Mouse (Mus musculus): ENCODE measurements around the gene Med12l. TPM values are rescaled to one million over a fixed set of nuclear protein-coding genes. Genes with fewer than 3 reads are reported as not detected.
A peak's percentile ranks its signal among the peaks of the same experiment; 100 is the strongest.

Gene Med12l
- total RNA-seq, 2 experiments from 2014 or later = 46.5 to 52.0 TPM

GRCm38 (mm10) chr3:59234878-59235277, 229.3 kb downstream of the Med12l start:
- no peak for DNase-seq (ENCODE audit: extremely low spot score in 1 of 2, low spot score in 2 of 2)
- intact Hi-C loops (cut with DNase I) = no loop called here
- TF ChIP-seq CTCF (IDR thresholded peaks at IDR 0.05) = no peak
- Histone ChIP-seq H3K4me3 (no peak overlapping the region), H3K27ac (no peak overlapping the region)

GRCm38 (mm10) chr3:59243384-59243783, 237.8 kb downstream of the Med12l start:
- Histone ChIP-seq H3K27ac (no peak overlapping the region), H3K4me3 (no peak overlapping the region)
- peak; percentile 75 to 82 for DNase-seq (ENCODE audit: extremely low spot score in 1 of 2, low spot score in 2 of 2)
- intact Hi-C loops (cut with DNase I) = no loop called here
- no peak for TF ChIP-seq CTCF (IDR thresholded peaks at IDR 0.05)

DNA sequence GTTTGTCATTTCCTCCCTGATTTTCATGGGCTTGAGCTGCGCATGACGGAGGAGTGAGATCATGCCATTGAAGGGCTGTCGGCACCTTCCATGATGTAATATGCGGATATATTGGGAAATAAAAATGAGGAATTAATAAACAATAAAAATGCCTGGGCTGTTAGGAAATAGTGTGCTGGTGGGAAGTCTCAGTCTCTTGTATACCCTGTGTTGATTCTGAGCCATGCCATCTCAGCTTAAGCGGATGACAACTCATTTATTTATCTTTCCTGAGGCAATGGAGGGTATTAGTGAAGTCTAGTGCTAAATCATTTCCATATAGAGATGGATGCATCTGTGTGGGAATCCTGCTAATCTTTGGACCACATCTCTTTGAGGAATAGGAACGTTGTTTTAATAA, 242.4 kb downstream of the Med12l start:
- intact Hi-C loops (cut with DNase I) = no loop called here
- no peak for DNase-seq (ENCODE audit: extremely low spot score in 1 of 2, low spot score in 2 of 2)
- TF ChIP-seq CTCF (IDR thresholded peaks at IDR 0.05) = no peak
- no peak overlapping the region for H3K27ac ChIP-seq
- no peak overlapping the region for H3K4me3 ChIP-seq

DNA sequence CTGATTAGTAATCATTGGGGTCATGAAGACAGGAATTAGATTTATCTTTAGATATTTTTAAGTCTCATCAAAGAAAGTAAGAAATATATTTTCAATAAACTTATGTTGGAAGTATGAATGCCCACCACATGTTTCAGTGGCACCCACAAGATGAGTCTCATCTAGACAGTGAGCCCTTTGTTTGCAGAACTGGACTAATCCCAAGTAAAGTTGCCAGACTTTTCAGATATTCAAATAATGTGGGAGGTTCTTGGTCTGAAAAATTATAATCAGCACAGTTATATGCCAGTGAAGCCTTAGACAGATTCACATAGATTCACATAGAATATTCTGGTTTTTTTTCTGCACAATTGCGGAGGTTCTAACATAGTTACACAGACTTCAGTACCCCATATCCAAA, 244.8 kb downstream of the Med12l start:
- intact Hi-C loops (cut with DNase I) = no loop called here
- Histone ChIP-seq H3K4me3 (no peak overlapping the region), H3K27ac (no peak overlapping the region)
- TF ChIP-seq CTCF (IDR thresholded peaks at IDR 0.05) = no peak
- no peak for DNase-seq (ENCODE audit: extremely low spot score in 1 of 2, low spot score in 2 of 2)

DNA sequence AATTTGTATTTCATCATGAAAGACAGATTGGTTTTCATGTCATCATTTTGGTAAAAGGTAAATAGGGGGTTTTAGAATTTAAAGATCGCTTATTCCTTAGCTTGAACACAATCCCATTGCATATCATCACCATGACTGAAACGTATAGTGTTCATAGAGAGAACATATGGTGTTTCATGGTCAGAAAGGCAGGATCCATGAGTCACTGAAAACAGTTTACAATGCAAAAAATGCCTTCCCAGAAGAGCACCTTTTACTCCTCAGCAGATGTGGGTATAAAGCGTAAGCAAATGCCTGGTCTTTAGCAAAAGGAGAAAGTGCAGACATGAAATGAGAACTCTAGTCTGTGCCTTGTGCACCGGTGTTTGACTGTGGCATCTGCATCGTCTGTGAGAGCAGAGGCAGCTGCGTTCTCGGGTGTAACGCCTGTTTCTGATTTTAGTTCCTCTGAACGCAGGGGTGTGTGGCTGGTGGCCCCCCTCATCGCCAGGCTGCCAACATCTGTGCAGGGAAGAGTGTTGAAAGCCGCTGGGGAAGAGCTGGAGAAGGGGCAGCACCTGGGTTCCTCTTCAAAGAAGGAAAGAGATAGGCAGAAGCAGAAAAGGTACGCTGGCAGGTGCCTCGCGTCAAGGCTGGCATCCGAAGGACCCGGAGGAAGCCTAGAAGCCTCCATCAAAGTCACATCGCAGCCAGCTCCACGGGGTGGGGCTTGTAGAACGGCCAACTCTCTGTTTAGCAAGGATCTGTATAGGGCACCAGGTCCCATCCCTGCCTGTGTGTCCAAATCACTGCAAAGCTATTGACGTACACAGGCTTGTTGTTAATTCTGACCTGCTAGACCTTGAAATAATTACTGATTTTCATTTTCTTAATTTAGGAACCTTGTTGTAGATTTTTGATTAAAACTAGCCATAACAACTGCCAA, 252.4 kb downstream of the Med12l start:
- TF ChIP-seq CTCF (IDR thresholded peaks at IDR 0.05) = no peak
- H3K4me3 ChIP-seq = no peak overlapping the region
- intact Hi-C loops (cut with DNase I) = no loop called here
- H3K27ac ChIP-seq = no peak overlapping the region
- DNase-seq (ENCODE audit: extremely low spot score in 1 of 2, low spot score in 2 of 2) = no peak

GRCm38 (mm10) chr3:59260745-59261144, 255.1 kb downstream of the Med12l start:
- intact Hi-C loops (cut with DNase I) = no loop called here
- Histone ChIP-seq H3K27ac (no peak overlapping the region), H3K4me3 (no peak overlapping the region)
- no peak for TF ChIP-seq CTCF (IDR thresholded peaks at IDR 0.05)
- no peak for DNase-seq (ENCODE audit: extremely low spot score in 1 of 2, low spot score in 2 of 2)

DNA sequence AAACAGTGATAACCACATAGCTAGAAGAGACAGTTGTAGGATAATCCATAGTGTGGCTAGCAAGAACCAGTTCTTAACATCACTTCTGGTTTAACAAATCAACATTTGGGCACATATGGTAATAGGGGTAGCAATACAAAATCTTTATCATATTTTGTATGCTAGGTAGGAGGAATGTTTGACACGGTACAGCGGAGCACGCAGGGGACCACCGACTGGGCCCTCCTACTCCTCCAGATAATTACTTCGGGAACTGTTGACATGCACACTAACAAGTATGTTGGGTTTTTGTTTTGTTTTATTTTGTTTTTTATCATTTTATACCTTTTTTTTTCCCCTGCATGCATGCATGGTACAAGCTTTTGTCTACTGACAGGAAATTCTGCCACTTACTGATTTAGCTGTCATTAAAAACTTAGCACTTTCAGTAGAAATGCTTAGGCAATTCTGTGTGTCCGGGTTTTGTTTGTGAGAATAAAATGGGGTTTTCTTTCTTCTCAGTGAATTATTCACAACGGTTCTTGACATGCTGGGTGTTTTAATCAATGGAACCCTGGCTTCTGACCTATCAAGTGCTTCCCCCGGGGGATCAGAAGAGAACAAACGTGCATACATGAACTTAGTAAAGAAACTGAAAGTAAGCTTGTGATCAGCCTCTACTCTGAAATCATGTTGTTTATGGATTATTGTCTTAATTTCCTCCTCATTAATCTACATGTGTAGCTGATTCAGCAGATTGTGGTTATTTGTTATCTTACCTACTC, 256.3 kb downstream of the Med12l start:
- Histone ChIP-seq H3K4me3 (no peak overlapping the region), H3K27ac (peak overlapping the region; percentile 4; the same call in 1 of the 2 replicates)
- intact Hi-C loops (cut with DNase I) = no loop called here
- no peak for DNase-seq (ENCODE audit: extremely low spot score in 1 of 2, low spot score in 2 of 2)
- TF ChIP-seq CTCF (IDR thresholded peaks at IDR 0.05) = no peak

- TF ChIP-seq CTCF (IDR thresholded peaks at IDR 0.05) = no peak
- intact Hi-C loops (cut with DNase I) = no loop called here
- H3K4me3 ChIP-seq = peak within 1 kb of the TSS; percentile 18; the same call in 1 of the 2 replicates
- H3K27ac ChIP-seq = peak within 1 kb of the TSS; percentile 50; the same call in 1 of the 2 replicates
- DNase-seq (ENCODE audit: extremely low spot score in 1 of 2, low spot score in 2 of 2) = no peak
These were observed 257.1 kb downstream of the Med12l start, which contains the start of gene P2ry12 for GRCm38 (mm10) chr3:59262704-59263103. P2ry12 (minus strand) TSS chr3:59262871.

GRCm38 (mm10) chr3:59263417-59263816, 257.8 kb downstream of the Med12l start:
- DNase-seq (ENCODE audit: extremely low spot score in 1 of 2, low spot score in 2 of 2) = no peak
- peak overlapping the region; percentile 50; the same call in 1 of the 2 replicates for H3K27ac ChIP-seq
- intact Hi-C loops (cut with DNase I) = no loop called here
- no peak overlapping the region for H3K4me3 ChIP-seq
- no peak for TF ChIP-seq CTCF (IDR thresholded peaks at IDR 0.05)

GRCm38 (mm10) chr3:59263988-59264387, 258.4 kb downstream of the Med12l start:
- TF ChIP-seq CTCF (IDR thresholded peaks at IDR 0.05) = no peak
- H3K4me3 ChIP-seq = no peak overlapping the region
- intact Hi-C loops (cut with DNase I) = no loop called here
- no peak overlapping the region; the same call in 1 of the 2 replicates for H3K27ac ChIP-seq
- no peak for DNase-seq (ENCODE audit: extremely low spot score in 1 of 2, low spot score in 2 of 2)

- no peak for DNase-seq (ENCODE audit: extremely low spot score in 1 of 2, low spot score in 2 of 2)
- intact Hi-C loops (cut with DNase I) = no loop called here
- Histone ChIP-seq H3K4me3 (no peak overlapping the region), H3K27ac (no peak overlapping the region)
- no peak for TF ChIP-seq CTCF (IDR thresholded peaks at IDR 0.05)
These were observed 265.2 kb downstream of the Med12l start for GRCm38 (mm10) chr3:59270811-59271210.
